Mouse (Mus musculus) embryo, embryonic 11 days (tissue): ENCODE data around the gene Parp9.
A peak's percentile ranks its signal among the peaks of the same experiment; 100 is the strongest.
"Not testable (repeated sequence)": the region's sequence is repeated elsewhere in the genome, so short reads cannot be mapped to it uniquely, and the experiment has no call there.

Experiments
- DNase-seq: peaks from one replicate; pipeline ENCODE4 v3.0.0-alpha.2; 2015

Gene Parp9

DNA sequence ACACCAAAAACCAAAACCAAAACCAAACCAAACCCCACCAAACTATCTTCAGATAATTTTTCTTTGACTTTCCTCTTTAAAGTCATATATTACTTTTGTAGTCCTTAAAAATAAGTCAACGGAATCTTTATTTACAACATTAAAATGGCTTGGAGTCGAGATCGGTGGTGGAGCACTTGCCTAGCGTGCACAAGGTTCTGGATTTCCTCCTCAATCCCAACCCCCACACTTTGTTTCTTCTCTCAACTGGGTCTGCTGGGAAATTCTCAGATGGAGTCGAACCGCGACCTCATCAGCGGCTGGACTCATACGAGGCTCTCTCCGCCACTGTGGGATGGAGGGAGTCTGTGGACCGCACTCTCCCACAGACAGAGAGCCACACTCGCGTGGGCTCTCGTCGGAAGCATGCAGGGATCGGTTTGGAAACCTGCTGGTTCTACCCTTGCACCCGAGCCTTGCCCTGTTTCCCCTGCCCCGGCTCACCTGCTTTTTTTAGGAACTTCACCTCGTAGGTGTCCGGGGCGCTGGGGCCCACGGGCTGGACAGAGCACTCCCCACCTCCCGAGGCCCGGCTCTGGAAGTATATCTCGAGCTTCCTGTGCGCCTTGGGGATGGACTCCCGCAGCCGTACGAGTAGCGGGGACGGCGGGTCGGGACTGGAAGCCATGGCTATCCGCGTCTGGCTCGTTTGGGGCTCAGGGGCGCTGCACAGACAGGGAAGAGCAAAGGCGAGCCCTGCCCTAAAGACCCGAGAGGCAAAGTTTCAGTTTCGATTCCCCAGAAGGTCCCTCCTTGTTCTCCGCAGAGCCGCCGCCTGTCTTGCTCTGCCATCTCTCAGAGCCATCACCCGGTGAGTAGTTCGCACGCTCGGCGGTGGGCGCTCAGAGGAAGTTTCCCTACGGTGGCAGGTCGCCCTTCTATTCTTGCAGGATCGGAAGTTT lies at the start of gene Parp9, which contains the start of gene Dtx3l:
Gene Parp9 (plus strand): TSS at position 260 of the 941 bp plus-strand sequence.
Gene Dtx3l (minus strand): TSS at position 941 of the 941 bp plus-strand sequence.
- peak; percentile 60 for DNase-seq

DNA sequence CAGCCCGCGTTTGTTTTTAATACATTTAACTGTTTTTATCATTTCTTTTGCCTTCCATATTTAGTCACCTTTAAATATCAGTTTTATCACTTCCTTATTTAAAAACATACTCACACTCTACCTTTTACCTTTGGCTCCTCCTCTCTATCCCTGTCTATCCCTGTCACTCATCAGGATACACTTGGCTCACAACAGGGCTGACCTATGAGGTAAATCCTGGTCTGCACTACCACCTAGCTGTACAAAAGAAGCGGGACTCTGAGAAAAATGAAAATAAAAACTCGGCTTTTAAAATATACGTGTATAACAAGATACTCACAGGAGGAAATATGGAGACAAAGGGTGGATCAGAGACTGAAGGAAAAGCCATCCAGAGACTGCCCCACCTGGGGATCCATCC lies 49.4 kb upstream of the Parp9 start:
- DNase-seq: no peak

- DNase-seq: no peak
These were observed 47.6 kb upstream of the Parp9 start for GRCm38 (mm10) chr16:35890645-35891044.

DNA sequence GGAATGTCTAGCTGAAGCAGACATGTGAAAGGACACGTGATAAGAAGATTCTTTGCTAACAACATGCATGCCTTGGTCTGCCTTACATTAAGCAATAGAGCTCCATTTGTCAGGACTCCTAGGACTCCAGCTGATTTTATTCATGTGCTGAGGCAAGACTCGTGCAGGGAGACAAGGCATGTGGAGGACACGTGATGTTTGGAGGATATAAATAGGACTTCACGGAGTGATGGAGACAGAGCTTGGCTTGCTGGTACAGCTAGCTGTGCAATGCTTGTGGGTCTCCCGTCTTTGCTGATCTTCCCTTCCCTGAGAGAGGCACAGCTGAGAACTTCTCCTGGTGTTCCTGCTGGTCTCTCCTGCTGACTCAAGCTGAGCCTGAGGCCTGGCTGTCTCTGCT lies 46.7 kb upstream of the Parp9 start:
- not testable (repeated sequence) for DNase-seq

DNA sequence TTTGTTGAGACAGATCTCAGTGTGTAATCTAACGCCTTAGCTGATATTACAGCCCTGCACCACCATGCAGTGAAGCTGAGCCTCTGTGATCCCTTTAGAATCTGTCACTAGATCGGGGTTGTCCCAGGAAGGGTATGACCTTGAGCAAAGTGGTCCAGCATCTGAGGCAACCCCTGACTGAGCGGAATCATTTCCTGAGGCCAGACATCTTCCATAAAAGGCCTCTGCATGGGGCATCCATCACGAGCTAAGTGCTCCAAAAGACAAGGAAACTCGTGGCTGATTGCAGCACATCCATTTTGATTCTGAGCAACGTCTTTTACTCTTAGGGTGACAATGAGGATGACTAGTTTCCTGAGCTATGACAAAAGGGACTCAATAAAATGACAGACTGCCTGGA lies 43.3 kb upstream of the Parp9 start:
- no peak for DNase-seq

DNA sequence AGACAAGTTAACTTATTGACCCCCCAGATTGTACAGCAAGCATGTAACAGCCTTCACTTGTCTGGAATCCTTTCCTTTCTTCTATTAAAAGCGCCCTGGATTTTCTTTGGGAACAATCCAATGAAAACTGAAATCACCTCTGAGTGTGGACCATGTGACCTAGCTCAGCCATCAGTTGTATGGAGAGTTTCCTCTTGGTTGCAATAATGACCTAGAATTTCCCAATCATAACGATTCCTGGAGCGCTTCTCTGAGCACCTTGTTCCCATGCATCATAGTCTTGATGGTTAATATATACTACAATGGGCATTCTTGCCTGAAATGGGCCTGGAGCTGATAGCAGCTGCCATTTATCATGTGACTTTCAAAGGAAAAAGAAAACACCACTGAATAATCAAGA lies 37.7 kb upstream of the Parp9 start:
- DNase-seq: no peak

GRCm38 (mm10) chr16:35903014-35903640 lies 35.1 kb upstream of the Parp9 start:
- DNase-seq: no peak

- no peak for DNase-seq
These were observed 34.0 kb upstream of the Parp9 start for GRCm38 (mm10) chr16:35904121-35904736.

DNA sequence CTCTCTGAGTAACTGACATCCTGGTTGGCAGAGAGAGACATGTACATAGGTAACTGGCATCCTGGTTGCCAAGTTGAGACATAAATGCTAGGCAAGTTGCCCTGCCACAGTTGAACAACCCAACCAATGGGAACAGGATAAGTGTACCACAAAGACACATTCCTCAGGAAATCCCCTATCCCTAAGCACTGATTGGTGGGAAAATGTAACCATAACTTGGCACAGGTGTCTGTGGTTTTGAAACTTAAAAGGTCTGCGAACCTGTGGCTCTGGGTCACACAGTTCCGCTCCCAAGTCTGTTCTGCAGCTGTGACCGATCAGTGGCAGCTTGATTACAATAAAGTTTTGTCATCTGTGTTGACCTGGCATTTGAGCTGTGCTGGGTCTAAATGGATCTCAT lies 32.9 kb upstream of the Parp9 start:
- DNase-seq: no peak

DNA sequence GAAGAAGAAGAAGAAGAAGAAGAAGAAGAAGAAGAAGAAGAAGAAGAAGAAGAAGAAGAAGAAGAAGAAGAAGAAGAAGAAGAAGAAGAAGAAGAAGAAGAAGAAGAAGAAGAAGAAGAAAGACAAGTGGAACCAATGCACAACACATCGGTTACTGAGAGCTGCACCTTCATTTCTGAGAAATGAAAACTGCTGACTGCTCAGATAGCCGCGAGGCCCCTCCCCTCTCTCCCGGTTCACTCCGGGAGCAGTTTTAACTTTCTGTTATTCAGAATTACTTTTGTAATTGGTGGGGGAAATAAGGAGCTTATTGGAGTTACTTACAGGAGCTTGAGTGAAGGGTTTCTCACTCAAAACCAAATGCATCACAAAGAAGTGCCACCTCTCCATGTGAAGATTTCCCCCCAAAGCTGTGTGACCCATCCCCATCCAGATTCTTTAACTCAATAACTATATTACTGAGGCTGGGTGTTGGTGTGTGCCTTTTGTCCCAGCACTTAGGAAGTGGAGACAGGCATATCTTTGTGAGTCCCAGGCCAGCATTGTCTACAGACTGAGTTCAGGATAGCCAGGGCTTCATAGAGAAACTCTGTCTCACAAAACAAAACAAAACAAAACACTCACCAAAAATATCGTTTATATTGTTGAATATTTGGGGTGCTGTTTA lies 32.3 kb upstream of the Parp9 start:
- DNase-seq: no peak

- no peak for DNase-seq
These were observed 31.4 kb upstream of the Parp9 start for GRCm38 (mm10) chr16:35906887-35907286.

DNA sequence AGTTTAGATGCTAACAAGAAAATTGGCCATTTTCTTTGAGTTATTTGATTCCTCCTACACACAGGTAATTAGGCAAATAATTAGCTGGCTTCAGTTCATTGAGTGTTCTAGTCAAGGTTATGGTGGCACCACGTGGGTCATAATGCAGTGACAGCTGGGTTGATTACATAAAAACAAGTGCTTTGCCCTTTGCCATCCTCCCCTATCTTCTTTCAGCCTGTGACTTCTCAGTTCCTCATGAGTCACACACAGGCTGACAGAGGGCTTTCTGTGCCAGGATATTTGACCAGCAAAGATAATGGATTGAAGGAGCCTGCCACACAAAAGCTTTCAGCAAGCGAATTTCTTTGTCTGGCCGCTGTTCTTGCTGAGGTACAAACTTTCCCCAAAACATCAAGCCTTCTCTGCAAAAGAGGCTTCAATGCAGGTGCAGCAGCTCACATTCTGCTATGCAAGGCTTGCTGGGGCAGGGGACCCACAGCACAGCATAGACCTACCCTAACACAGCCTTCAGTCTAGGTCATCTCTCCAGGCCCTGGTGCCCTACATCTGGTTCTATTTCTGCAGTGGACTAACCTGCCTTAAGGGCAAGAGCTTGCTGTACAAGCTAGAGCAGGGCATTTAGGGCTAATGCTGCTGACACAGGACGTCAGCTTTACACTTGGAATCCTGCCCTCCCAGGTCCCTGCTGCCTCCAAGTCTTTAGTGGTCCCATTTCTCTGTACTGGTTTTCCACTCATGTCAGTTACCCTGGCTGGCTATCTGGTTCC lies 30.7 kb upstream of the Parp9 start:
- DNase-seq: no peak

DNA sequence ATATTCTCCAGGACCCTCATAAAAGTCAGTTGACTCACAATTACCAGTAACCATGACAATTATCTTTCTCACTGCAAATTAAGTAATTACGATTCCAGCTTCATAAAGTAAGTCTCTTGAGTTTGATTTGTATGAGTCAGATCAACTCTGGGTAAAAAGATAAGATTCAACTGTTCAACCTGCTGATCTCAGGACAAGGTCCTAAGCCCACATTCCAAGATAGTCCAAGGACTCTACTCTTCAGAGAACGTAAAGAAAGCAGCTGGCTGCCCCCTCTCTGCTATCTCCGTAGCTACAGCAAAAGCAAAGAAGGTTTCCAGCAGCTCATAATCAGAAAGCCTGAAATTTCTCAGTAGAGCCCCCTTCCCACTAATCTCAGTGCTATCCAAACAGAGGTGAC lies 26.8 kb upstream of the Parp9 start:
- DNase-seq: no peak

GRCm38 (mm10) chr16:35913526-35913925 lies 24.7 kb upstream of the Parp9 start:
- DNase-seq: no peak

- DNase-seq: no peak
These were observed 24.0 kb upstream of the Parp9 start for GRCm38 (mm10) chr16:35914301-35914700.

DNA sequence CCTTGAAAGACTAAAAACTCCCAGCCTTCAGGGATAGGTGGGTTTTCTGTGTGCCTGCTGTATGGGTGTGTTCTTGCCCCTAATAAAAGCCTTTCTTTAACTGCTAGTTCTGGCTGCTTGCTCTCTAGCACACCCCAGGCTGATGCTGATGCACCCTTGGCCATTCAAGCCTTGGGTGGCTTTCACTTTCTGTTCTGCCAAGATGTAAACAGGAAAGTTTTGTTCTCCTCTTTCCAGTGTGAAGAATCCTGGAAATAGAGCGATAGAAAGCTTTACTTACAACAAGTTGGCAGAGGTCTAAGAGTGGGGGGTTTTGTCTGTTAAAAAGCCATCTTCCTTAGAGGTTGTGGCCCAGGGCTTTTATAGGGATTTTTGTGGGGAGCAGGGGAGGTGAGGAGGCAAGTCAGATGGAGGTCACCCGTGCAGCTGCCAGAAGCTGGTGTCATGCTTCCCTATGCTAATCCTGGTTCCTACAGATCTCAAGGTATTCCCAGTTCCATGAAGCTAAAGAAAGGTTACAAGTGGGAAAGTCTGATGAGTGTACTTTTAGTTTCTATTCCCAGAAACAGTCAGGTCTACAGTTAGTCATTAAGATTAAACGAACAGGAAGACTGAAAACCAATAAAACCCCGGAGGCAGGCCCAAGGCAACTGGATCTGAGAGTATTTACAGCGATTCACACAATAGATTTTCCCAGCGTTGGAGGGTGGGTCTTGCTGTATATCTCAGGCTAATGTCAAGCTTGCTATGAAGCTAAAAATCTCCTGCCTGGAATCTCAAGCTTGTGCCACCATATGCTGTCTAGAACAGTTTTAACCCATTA lies 19.3 kb upstream of the Parp9 start:
- DNase-seq: no peak

GRCm38 (mm10) chr16:35921676-35922235 lies 16.5 kb upstream of the Parp9 start:
- DNase-seq: no peak

DNA sequence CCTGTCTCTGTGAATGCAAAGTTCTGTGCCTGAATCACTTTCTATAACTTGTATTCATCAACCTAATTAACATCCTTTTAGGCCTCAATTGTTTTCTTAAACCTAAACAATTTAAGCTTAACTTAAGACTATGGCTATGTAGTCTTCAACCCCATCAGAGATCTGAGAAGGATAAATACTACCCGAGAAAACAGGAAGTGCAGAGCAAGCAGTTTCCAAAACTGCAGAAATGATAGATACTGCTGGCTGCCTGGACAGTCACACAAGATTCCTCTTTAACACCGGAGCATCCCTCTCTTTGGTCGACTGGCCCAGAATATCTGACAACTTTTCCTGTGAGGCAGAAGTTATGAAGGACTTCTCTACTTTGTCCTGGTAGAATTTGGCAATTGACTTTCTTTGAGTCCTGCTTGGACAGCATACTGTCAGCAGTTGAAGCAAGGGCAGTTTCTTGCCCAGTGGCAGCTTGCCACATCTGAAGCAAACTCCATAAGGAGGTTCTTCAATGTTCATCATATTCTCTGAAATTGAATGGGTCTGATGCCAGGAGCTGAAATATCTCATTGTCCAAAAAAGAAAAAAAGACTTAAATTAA lies 15.9 kb upstream of the Parp9 start:
- no peak for DNase-seq

DNA sequence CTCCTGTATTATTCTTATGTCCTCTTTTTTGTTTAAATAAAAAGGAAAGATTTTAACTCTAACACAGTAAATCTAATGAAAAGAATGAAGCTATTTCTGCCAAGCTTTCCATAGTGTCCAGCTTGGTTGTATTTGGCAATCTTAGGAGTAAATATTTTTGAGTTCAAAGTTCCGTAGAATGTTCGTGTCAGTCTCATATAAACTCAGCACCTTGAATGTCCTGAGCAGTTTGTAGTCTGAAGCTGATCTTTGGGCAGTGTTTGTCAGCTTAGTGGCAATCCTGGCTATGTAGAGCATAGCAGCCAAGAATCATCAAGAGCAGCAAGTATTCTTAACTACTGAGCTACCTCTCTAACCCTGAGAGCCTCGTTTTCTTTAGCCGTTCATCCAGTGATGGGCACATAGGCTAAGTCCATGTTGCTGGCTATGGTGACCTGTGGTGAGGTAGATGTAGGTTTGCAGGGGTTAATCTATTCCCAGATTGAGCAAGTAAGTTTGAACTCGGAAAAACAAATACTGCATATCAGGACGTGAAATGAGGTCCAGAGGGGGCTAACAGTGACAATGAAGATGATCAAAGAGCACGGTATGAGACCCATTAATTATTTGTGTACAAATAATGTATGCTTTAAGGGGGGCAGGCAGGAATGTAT lies 14.6 kb upstream of the Parp9 start:
- DNase-seq: no peak

GRCm38 (mm10) chr16:35924341-35924740 lies 13.9 kb upstream of the Parp9 start:
- no peak for DNase-seq
